Mouse (Mus musculus) left cerebral cortex, adult 8-10 months (tissue): ENCODE results near the gene Syvn1. TPM values are rescaled to one million over a fixed set of nuclear protein-coding genes. Genes with fewer than 3 reads are reported as not detected.

ENCODE experiments used
- DNase-seq, 2 experiments: peaks; one replicate each; pipeline ENCODE4 v3.0.0; 2022; ENCODE audit warnings: low spot score in 2 of 2
- total RNA-seq, 4 experiments: library from RNA; stranded (reverse); gene quantifications; 2 replicates each; pipeline ENCODE4 v1.2.4; 2022

The Syvn1 gene
- 10 to 100 TPM; 35.7 to 40.3 (median 37.6) TPM for total RNA-seq

DNA sequence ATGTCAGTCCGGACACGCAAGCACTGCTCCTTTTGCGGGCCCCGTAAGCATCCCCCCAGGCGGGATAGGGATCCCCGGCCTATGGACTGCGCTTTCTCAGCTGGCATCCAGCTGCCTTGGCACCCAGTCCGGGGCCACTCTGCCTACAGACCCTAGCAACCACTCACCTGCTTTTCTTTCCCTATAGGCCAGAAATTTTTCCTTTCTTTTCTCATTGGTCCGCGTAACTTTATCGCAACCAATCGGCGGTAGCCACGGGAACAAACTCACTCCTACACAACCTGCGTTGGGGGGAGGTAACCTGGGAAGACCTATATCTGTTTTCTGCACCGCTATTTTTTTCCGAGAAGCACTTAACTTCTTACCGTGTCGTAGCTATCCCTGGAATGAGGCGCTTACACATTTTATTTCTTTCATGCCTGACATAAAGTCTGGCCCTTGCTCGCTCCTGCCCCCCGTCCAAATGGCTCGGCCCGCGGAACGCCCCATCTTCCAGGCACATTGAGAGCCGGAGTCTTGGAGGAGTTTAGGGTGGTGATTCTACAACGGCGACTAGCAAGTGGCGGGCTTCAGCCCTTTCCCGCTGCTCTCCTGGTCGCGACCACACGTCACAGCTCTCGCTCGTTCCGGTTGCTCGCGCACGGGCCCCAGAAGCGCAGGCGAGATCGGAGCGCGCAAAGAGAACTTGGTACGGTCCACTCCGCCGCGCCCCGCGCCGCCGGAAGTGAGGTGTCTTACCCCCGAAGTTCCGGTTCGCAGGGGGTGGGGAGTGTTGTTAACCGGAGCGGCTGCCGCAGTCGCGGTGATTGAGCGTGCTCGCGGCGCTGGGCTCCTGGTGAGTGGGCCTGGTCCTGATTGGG lies at the start of gene Syvn1:
Gene Syvn1 (plus strand): TSS at position 283 of the 860 bp plus-strand sequence.
- DNase-seq, result peak; percentile 87 to 92

DNA sequence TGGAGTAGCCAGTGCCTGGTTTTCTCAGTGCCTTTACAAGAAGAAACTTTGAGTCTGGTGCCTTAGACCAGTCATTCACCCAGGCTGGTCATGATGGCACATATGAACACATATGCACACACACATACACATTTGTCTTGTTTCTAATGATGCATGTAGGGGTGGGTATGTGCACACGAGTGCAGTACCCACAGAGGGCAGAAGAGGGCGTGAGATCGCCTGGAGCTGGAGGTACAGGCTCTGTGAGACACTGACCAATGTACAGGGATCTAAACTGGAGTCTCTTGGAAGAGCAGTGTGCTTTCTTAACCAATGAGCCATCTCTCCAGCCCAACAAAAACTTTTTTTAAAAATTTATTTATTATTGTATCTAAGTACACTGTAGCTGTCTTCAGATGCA lies 48.2 kb upstream of the Syvn1 start:
- no peak for DNase-seq

DNA sequence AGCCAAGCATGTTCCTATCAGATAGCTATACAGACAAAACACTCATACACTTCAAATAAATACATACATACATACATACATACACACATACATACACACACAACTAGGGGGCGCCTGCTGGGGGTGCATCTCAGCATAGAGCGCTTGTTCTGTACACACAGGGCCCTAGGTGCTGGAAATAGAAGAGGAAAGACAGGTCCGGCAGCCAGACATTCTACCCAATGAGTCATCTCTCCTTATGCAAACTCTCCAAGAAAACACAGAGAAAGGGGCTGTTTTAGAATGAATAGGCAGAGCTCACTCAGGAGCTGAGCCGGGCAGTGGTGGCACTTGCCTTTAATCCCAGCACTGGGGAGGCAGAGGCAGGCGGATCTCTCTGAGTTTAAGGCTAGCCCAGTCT lies 46.4 kb upstream of the Syvn1 start:
- DNase-seq, result no peak

GRCm38 (mm10) chr19:6005541-6005940 lies 40.8 kb upstream of the Syvn1 start:
- DNase-seq, result no peak

GRCm38 (mm10) chr19:6007013-6007412 lies 39.4 kb upstream of the Syvn1 start:
- no peak for DNase-seq

GRCm38 (mm10) chr19:6009137-6009536 lies 37.2 kb upstream of the Syvn1 start:
- DNase-seq, result no peak

GRCm38 (mm10) chr19:6013691-6014090 lies 32.7 kb upstream of the Syvn1 start:
- no peak for DNase-seq

- DNase-seq, result no peak
Measured at GRCm38 (mm10) chr19:6014991-6015510, 31.3 kb upstream of the Syvn1 start.

- DNase-seq, result peak; percentile 49 to 65
Measured at GRCm38 (mm10) chr19:6015511-6016315, 30.7 kb upstream of the Syvn1 start, which contains the start of gene Capn1. Gene Capn1, minus strand, starts transcription at chr19:6015897.

DNA sequence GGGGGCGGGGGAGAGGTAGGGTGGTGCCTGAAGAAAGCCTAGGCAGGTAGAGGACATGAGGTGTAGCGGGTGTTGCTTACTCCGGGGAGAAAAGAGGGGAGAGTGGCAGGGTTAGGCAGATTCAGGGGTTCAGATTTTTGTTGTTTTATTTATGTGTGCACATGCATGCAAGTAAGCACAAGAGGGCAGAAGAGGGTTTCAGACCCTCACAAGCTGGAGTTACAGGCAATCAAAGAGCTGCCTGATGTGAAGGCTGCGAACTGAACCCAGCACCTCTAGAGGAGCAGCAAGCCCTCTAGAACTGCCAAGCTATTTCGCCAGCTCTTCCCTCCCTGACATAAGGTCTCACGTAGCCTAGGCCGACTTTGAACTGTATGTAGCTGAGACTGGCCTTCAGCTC lies 29.8 kb upstream of the Syvn1 start:
- no peak for DNase-seq

DNA sequence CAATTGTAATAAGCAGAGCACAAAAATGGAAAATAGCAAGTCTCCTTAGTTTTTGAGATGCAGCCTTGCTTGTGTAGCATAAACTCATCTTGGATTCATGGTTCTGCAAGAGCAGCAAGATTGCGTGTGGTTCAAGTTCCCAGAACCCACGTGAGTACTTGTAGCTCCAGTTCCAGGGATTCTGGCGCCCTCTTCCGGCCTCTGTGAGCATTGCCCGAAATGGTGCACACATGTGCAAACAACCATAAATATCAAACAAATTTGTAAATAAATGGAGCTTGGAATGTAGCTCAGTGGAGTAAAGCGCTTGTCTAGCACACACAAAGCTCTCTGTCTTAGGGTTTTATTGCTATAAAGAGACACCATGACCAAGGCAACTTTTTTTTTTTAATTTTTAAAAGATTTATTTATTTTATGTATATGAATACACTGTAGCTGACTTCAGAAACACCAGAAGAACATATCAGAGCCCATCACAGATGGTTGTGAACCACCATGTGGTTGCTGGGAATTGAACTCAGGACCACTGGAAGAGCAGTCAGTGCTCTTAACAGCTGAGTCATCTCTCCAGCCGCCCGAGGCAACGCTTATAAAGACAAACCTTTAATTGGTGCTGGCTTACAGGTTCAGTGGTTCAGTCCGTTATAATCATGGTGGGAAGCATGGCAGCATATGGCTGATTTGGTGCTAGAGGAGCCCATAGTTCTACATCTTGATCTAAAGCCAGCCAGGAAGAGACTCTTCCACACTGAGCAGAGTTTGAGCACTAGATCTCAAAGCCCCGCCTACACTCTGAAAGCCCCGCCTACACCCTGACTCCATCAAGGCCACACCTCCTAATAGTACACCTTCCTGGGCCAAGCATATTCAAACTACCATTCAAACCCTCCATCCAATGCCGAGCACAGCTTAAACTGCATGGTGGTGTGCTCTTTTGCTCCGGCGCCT lies 28.0 kb upstream of the Syvn1 start:
- peak; percentile 72 to 84 for DNase-seq

GRCm38 (mm10) chr19:6020276-6020675 lies 26.1 kb upstream of the Syvn1 start:
- DNase-seq, result no peak

DNA sequence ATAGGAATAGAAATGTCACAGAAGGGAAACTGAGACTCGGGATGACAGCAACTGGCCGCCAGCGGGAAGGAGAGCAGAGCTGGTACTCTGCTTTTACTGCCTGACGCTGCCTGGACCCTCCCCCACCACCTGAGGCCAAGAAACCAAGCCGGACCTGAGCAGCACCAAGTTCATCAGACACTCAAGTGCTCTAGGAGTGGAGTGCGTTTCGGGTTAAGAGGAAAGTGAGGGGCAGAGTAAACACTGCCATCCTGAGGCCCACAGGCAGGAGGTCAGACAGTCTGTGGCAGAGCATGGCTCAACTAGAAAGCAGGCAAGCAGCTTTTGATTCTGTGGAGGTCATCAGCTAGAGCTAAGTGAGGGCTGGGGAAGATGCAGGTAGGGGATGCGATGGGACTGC lies 23.3 kb upstream of the Syvn1 start:
- no peak for DNase-seq

- no peak for DNase-seq
Measured at GRCm38 (mm10) chr19:6023930-6024329, 22.4 kb upstream of the Syvn1 start.

- no peak for DNase-seq
Measured at GRCm38 (mm10) chr19:6028991-6029390, 17.4 kb upstream of the Syvn1 start.

- no peak for DNase-seq
Measured at GRCm38 (mm10) chr19:6029426-6029825, 16.9 kb upstream of the Syvn1 start.

GRCm38 (mm10) chr19:6030520-6031280 lies 15.7 kb upstream of the Syvn1 start:
- no peak for DNase-seq

DNA sequence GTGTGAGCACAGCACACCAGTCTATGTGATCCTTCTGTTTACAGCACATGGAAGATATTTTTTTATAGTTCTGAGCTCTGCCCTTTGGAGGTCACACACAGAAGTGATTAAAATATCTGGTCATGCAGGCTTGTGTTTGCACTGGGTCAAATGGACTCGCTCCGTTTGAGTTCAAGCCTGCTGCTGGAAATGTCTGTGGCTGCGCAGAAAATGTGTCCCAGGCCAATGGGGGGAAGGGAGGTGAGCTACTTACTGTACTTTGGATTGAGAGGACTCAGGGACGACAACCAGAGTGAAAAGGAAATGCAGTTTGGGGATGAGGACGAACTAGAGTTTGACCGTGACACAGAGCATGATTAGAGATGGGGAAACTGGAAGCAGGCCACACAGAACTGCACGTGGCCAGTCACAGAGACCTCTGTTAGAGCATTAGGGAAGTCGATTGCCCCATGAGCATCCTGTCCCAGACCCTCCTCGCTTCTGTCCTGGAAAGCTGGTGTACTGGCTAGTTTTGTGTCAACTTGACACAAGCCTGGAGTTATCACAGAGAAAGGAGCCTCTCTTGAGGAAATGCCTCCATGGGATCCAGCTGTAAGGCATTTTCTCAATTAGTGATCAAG lies 10.3 kb upstream of the Syvn1 start:
- no peak for DNase-seq

DNA sequence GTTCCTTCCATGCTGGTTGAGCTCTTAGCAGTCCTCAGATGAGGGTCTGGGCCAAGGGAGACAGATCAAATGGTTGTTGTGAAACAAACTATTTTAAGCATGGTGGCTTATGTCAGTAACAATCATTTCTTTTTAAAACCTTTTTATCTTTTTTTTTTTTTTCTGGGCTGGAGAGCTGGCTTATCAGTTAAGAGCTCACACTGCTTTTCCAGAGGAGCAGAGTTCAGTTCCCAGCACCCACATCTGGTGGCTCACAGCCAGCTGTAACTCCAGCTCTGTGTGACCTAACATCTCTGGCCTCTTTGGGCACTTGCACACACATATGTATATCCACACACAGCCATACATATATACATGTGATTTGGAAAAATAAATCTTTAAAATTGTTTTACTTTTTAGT lies 8.7 kb upstream of the Syvn1 start:
- no peak for DNase-seq

DNA sequence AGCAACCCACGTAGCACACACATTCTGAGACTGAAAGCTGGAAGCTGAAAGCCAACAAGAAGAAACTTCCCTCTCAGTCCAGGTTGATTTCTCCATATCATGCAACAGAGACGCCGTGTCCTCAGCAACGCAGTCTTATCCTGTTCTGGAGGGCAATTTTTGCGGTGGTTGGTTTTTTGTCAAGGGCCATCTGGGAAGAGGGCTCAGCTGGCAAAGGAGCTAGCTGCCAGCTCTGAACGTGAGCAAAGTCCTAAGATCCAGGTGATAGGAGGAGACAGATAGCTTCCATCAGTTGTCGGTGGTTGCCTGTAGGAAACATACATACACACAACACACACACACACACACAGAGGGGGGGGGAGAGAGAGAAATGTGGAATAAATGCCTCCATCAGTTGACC lies 8.1 kb upstream of the Syvn1 start:
- DNase-seq, result no peak
